Mouse (Mus musculus) adrenal gland, adult 18-20 months (tissue): ENCODE measurements around the gene Htr7. TPM values are rescaled to one million over a fixed set of nuclear protein-coding genes. Genes with fewer than 3 reads are reported as not detected.
A peak's percentile ranks its signal among the peaks of the same experiment; 100 is the strongest.

Source experiments
- DNase-seq, 2 experiments: peaks; one replicate each; pipeline ENCODE4 v3.0.0; 2021 to 2022; ENCODE audit warnings: low spot score in 2 of 2
- total RNA-seq, 2 experiments: library from RNA; stranded (reverse); gene quantifications; 1 replicate in 1 of 2; 2 replicates in 1 of 2; pipeline ENCODE4 v1.2.3; 2021

The Htr7 gene
- total RNA-seq, 2 experiments from 2014 or later, result not detected

DNA sequence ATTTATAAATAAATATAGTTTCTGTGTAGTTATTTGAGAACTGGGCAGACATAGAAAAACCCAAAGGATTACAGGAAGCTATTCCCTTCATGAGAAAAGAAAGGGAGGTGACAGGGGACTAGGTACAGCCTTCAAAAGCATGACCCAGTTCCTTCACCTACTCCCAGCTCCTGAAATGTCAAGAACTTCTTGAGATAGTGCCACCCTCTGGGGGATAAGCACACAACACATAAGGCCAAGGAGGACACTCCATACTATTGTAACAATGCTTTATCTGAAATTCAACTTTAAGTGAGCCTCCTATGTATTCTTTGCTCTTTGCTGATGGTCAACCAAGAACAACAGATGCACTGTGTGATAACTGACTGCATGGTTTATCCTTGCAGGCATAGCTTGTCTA lies 82.6 kb downstream of the Htr7 start:
- DNase-seq, result no peak

DNA sequence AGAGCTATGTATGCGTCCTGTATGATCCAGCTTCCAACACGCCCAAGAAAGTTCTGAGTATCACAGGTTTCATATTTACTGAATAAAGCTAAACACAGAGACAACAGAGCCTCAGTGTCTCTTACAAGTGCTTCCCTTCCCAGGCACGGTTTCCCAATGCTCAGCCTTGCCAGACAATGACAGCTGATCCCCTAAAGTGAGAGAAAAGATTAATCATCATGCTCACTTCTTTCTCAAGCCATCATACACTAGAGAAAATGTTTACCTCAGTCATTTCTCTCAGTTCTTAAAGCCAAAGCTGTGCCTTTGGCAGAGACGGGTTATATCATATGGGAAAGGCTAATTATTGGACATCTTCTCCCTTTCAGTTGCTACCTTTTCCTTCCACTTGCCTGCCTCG lies 99.7 kb downstream of the Htr7 start:
- no peak for DNase-seq

DNA sequence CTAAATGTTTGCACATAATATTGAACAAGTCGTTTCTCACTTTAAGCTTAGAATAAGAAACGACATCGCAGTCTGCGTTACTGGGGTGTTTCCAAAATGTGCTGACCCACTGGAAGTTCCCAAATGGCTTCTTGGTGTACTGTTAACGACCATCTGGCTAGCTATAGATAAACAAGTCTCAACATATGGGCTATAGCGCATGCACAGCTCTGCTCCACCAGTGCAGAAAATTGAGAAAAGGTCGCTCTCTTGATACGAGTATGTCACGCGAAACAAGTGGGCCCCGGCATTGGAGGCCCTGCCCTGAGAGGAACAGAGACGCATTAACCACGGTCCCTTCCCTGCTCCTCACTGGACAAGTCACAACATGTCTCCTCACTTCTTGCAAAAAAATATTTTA lies 101.6 kb downstream of the Htr7 start:
- no peak for DNase-seq

DNA sequence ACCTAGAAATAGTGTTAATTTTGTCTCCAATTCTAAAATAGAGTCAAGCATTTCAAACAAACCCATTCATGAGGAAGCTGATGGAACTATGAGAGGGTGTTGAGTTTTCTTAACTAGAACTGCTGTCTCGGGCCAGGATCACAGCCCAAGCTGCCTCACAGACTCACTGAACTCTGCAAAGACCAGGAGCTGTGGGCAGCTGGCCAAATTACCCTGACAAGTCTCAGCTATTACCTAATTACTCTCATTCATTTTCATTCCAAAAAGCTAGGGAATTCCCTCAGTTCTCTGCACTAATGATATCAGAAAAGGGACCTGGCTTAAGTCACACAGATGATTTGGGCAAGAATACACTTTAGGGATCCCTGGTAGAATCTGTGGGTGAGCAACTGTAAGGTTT lies 107.4 kb downstream of the Htr7 start:
- no peak for DNase-seq

DNA sequence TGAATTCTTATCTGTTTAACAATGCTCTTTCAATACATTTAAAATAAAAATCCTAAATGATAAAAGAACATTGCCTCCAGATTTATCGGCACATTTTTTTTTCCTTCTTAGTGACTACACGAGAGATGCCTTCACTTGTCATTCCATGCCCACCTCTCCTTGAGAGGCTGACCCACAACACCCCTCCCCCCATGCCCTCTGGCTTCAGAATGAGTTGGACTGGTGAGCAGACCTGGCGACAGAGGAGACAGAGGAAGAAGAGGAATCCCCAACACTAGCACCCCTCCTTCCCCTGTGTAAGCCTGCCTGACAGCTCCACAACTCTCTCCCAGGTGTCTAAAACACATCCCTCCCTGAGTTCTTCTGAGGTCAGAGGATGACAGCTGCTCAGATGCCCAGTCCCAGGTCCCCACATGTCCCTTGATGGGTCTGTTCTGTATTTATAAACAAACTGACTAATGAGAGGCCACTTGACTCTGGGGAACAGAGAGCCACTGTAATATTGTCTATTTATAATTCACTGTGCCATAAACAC lies 132.3 kb downstream of the Htr7 start:
- DNase-seq, result no peak

DNA sequence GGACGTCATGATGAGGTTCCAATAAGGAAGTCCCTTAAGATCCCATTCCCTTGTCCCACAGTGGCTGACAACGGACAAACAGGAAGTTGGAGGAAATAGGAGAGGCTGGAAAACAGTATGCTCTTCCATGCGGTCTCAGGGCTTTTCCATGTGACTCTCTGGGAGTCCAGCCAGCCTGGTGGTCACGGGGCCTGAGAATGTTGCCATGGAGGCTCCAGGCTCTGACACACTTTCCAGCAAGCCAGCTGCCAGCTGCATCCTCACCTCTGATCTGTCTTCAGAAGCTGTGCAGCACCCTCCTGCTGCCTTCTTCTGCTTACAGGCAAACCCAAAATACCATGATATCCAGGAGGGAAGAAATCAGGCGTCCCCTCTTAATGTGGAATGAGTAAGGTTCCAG lies 132.9 kb downstream of the Htr7 start:
- peak in 1 of 2 experiments; percentile 18 for DNase-seq

Other genes starting within 250 kb of the Htr7 start
- gene Rpp30, start 26.2 kb upstream of the Htr7 start, total RNA-seq, result 10 to 100 TPM; 13.7 to 13.9 TPM
- gene Ankrd1, start 62.6 kb upstream of the Htr7 start, total RNA-seq, result not detected